Mouse (Mus musculus) limb, embryonic 10.5 days (tissue): Measurements from ENCODE around the gene Mapt. TPM values are rescaled to one million over a fixed set of nuclear protein-coding genes. Genes with fewer than 3 reads are reported as not detected.
A peak's percentile ranks its signal among the peaks of the same experiment; 100 is the strongest.
"Not testable (repeated sequence)": the region's sequence is repeated elsewhere in the genome, so short reads cannot be mapped to it uniquely, and the experiment has no call there.

Experiments
- DNase-seq: peaks from one replicate; pipeline ENCODE4 v3.0.0-alpha.2; 2017; ENCODE audit warnings: low spot score
- H3K27ac ChIP-seq: fragments of 300-500 bp; sonication (generic); 2 replicates; pipeline ENCODE4 v1.5.1; 2016; ENCODE audit warnings: mild to moderate bottlenecking
- H3K27me3 ChIP-seq: fragments of 300-500 bp; sonication (generic); 2 replicates; pipeline ENCODE4 v1.6.1; 2016; ENCODE audit warnings: low read depth, mild to moderate bottlenecking; ENCODE audit not compliant: poor library complexity, severe bottlenecking
- H3K36me3 ChIP-seq: fragments of 300-500 bp; sonication (generic); 2 replicates; pipeline ENCODE4 v1.6.1; 2016; ENCODE audit warnings: mild to moderate bottlenecking, moderate library complexity
- H3K4me1 ChIP-seq: fragments of 300-500 bp; sonication (generic); 2 replicates; pipeline ENCODE4 v1.6.1; 2016
- H3K4me3 ChIP-seq: fragments of 300-500 bp; sonication (generic); 2 replicates; pipeline ENCODE4 v1.5.1; 2016; ENCODE audit warnings: mild to moderate bottlenecking, moderate library complexity
- H3K9me3 ChIP-seq: fragments of 300-500 bp; sonication (generic); replicated peaks from 2 replicates; pipeline ENCODE4 v1.6.1; 2016; ENCODE audit warnings: mild to moderate bottlenecking
- WGBS: fragments of 180-500 bp; shearing (Covaris S2); methylation state at CpG from one replicate; pipeline ENCODE4 v1.1.7; 2016; 5-methylcytosine and 5-hydroxymethylcytosine counted together
- polyA plus RNA-seq: library from polyadenylated mRNA; unstranded; fragments of >200 nt; fragmentation: Nextera tagmentation; extraction: Ambion mirVana; gene quantifications from 2 replicates; pipeline ENCODE4 v1.2.1, GENCODE M21; 2016

Mapt gene
- polyA plus RNA-seq, 1 experiment from 2014 or later, result 0.95 TPM

- Histone ChIP-seq H3K9me3 (no peaks in the 10 kb centered on the region), H3K27ac (no peak overlapping the region), H3K4me3 (no peak overlapping the region), H3K4me1 (peaks cover 9% of the 10 kb centered on the region; the same call in 1 of the 2 replicates), H3K36me3 (no peaks in the 10 kb centered on the region), H3K27me3 (peaks cover 44% of the 10 kb centered on the region)
- 59% methylated on average over 13 of the region's 13 CpGs for WGBS
- no peak for DNase-seq
Measured at GRCm38 (mm10) chr11:104237958-104238747, 7.0 kb downstream of the Mapt start.

GRCm38 (mm10) chr11:104245478-104245877 lies 14.3 kb downstream of the Mapt start:
- DNase-seq, H3K36me3 ChIP-seq, H3K27ac ChIP-seq, H3K9me3 ChIP-seq, H3K27me3 ChIP-seq, H3K4me3 ChIP-seq: not testable (repeated sequence)
- WGBS, result 79% methylated on average over 6 of the region's 6 CpGs
- H3K4me1 ChIP-seq, result peaks cover 16% of the 10 kb centered on the region

GRCm38 (mm10) chr11:104246171-104246694 lies 15.0 kb downstream of the Mapt start:
- H3K4me1 ChIP-seq, result peaks cover 16% of the 10 kb centered on the region
- no peak for DNase-seq
- no peaks in the 10 kb centered on the region for H3K36me3 ChIP-seq
- H3K27ac ChIP-seq, result no peak overlapping the region
- H3K9me3 ChIP-seq, result no peaks in the 10 kb centered on the region
- 20% methylated on average over 6 of the region's 6 CpGs for WGBS
- no peak overlapping the region for H3K4me3 ChIP-seq
- no peaks in the 10 kb centered on the region for H3K27me3 ChIP-seq

- WGBS, result 85% methylated on average over 6 of the region's 6 CpGs
- Histone ChIP-seq H3K27ac (no peak overlapping the region), H3K4me1 (peaks cover 16% of the 10 kb centered on the region), H3K36me3 (no peaks in the 10 kb centered on the region), H3K9me3 (no peaks in the 10 kb centered on the region), H3K27me3 (no peaks in the 10 kb centered on the region), H3K4me3 (no peak overlapping the region)
- no peak for DNase-seq
Measured at GRCm38 (mm10) chr11:104247141-104247717, 16.0 kb downstream of the Mapt start.

GRCm38 (mm10) chr11:104249420-104249819 lies 18.2 kb downstream of the Mapt start:
- Histone ChIP-seq H3K36me3 (no peaks in the 10 kb centered on the region), H3K27ac (no peak overlapping the region), H3K27me3 (no peaks in the 10 kb centered on the region), H3K4me1 (peaks cover 16% of the 10 kb centered on the region), H3K9me3 (no peaks in the 10 kb centered on the region), H3K4me3 (no peak overlapping the region)
- WGBS, result 84% methylated on average over 8 of the region's 8 CpGs
- DNase-seq, result no peak

GRCm38 (mm10) chr11:104251121-104251520 lies 19.9 kb downstream of the Mapt start:
- peaks cover 12% of the 10 kb centered on the region for H3K4me1 ChIP-seq
- no peak overlapping the region for H3K4me3 ChIP-seq
- no peaks in the 10 kb centered on the region for H3K9me3 ChIP-seq
- DNase-seq, result no peak
- no peaks in the 10 kb centered on the region for H3K36me3 ChIP-seq
- 61% methylated on average over 6 of the region's 6 CpGs for WGBS
- no peaks in the 10 kb centered on the region for H3K27me3 ChIP-seq
- no peak overlapping the region for H3K27ac ChIP-seq

GRCm38 (mm10) chr11:104252094-104252493 lies 20.9 kb downstream of the Mapt start:
- no peaks in the 10 kb centered on the region for H3K27me3 ChIP-seq
- WGBS, result 85% methylated on average over 3 of the region's 3 CpGs
- H3K9me3 ChIP-seq, result no peaks in the 10 kb centered on the region
- DNase-seq, result no peak
- no peak overlapping the region for H3K4me3 ChIP-seq
- peaks cover 2% of the 10 kb centered on the region for H3K4me1 ChIP-seq
- H3K27ac ChIP-seq, result no peak overlapping the region
- no peaks in the 10 kb centered on the region for H3K36me3 ChIP-seq

- H3K4me3 ChIP-seq, result no peak overlapping the region
- H3K9me3 ChIP-seq, result no peaks in the 10 kb centered on the region
- no peaks in the 10 kb centered on the region for H3K27me3 ChIP-seq
- no peaks in the 10 kb centered on the region for H3K36me3 ChIP-seq
- H3K4me1 ChIP-seq, result peaks cover 12% of the 10 kb centered on the region
- no peak for DNase-seq
- 84% methylated on average over 10 of the region's 10 CpGs for WGBS
- H3K27ac ChIP-seq, result no peak overlapping the region
Measured at GRCm38 (mm10) chr11:104254408-104255039, 23.3 kb downstream of the Mapt start.

- Histone ChIP-seq H3K9me3 (no peaks in the 10 kb centered on the region), H3K36me3 (no peaks in the 10 kb centered on the region), H3K4me1 (peaks cover 12% of the 10 kb centered on the region), H3K27me3 (no peaks in the 10 kb centered on the region), H3K27ac (no peak overlapping the region), H3K4me3 (no peak overlapping the region)
- 96% methylated on average over 2 of the region's 2 CpGs for WGBS
- no peak for DNase-seq
Measured at GRCm38 (mm10) chr11:104256179-104256578, 25.0 kb downstream of the Mapt start.

GRCm38 (mm10) chr11:104258991-104259390 lies 27.8 kb downstream of the Mapt start:
- no peaks in the 10 kb centered on the region for H3K27me3 ChIP-seq
- no peaks in the 10 kb centered on the region for H3K36me3 ChIP-seq
- no peaks in the 10 kb centered on the region for H3K9me3 ChIP-seq
- H3K27ac ChIP-seq, result peak overlapping the region; percentile 66; the same call in 1 of the 2 replicates
- H3K4me1 ChIP-seq, result peaks cover 12% of the 10 kb centered on the region
- WGBS, result 40% methylated on average over 4 of the region's 4 CpGs
- DNase-seq, result no peak
- no peak overlapping the region for H3K4me3 ChIP-seq

GRCm38 (mm10) chr11:104264683-104265082 lies 33.5 kb downstream of the Mapt start:
- WGBS, result 85% methylated on average over 6 of the region's 6 CpGs
- DNase-seq, result no peak
- peaks cover 6% of the 10 kb centered on the region for H3K4me1 ChIP-seq
- no peak overlapping the region for H3K27ac ChIP-seq
- no peaks in the 10 kb centered on the region for H3K27me3 ChIP-seq
- H3K9me3 ChIP-seq, result no peaks in the 10 kb centered on the region
- no peak overlapping the region for H3K4me3 ChIP-seq
- no peaks in the 10 kb centered on the region for H3K36me3 ChIP-seq

- Histone ChIP-seq H3K27ac (no peak overlapping the region), H3K27me3 (no peaks in the 10 kb centered on the region), H3K4me1 (peaks cover 9% of the 10 kb centered on the region), H3K9me3 (no peaks in the 10 kb centered on the region), H3K36me3 (no peaks in the 10 kb centered on the region), H3K4me3 (no peak overlapping the region)
- no peak for DNase-seq
Measured at GRCm38 (mm10) chr11:104265669-104266068, 34.5 kb downstream of the Mapt start.

GRCm38 (mm10) chr11:104267380-104267779 lies 36.2 kb downstream of the Mapt start:
- H3K27ac ChIP-seq, result no peak overlapping the region
- H3K9me3 ChIP-seq, result no peaks in the 10 kb centered on the region
- no peaks in the 10 kb centered on the region for H3K36me3 ChIP-seq
- DNase-seq, result no peak
- 87% methylated on average over 11 of the region's 11 CpGs for WGBS
- peaks cover 9% of the 10 kb centered on the region for H3K4me1 ChIP-seq
- no peak overlapping the region for H3K4me3 ChIP-seq
- H3K27me3 ChIP-seq, result no peaks in the 10 kb centered on the region
